Mouse (Mus musculus): ENCODE data around the gene Dnmt3l.

DNA sequence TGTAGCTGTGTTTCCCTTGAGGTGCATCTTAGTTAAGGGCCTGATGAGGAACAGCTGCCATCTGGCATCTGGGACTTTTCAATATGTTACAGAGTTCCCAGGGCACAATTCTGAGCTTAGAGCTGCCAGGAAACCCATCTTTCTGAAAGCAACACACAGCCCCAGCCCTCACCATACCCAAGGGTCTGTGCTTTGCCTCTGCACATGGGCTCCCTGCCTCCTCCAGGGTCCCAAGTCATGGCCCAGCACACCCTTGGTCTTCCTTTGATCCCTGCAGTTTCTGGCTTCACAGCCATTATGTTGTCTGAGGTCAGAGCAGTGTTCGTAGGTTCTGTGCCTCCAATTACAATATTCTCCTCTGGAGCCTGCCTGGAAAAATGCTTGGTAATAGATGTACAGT, 12.7 kb upstream of the Dnmt3l start:
- TF ChIP-seq MAFK (IDR thresholded peaks at IDR 0.05; ENCODE audit: insufficient read depth, low read depth, low read length) (no peak), ZNF384 (IDR thresholded peaks at IDR 0.05; ENCODE audit: low read depth, low read length) (no peak), ZC3H11A (IDR thresholded peaks at IDR 0.05; ENCODE audit: borderline replicate concordance, low read depth, low read length) (no peak)

All from ES-E14 (cell line).